Mouse (Mus musculus) granulocyte monocyte progenitor cell, adult 5-6 weeks (primary cell): ENCODE results near the gene Gm28845. TPM values are rescaled to one million over a fixed set of nuclear protein-coding genes. Genes with fewer than 3 reads are reported as not detected.

Experiments
- ATAC-seq: replicated peaks from 2 replicates; pipeline ENCODE4 v1.8.0; 2016; ENCODE audit warnings: mild to moderate bottlenecking, moderate TSS enrichment, inconsistent platforms; ENCODE audit not compliant: poor library complexity, severe bottlenecking
- total RNA-seq, 2 experiments: library from RNA; stranded (forward) in 1 of 2; stranded (reverse) in 1 of 2; fragments of 200-712, 200-1000 nt in 1 of 2; fragments of >200 nt in 1 of 2; fragmentation: Nextera tagmentation in 1 of 2; gene quantifications; 2 replicates each; pipeline ENCODE4 v1.2.3; 2014 to 2017

Gm28845 gene
- not detected in 2 replicates for total RNA-seq (2014; fragmentation: Nextera tagmentation)
- not detected in 2 replicates for total RNA-seq (2017)

GRCm38 (mm10) chr1:65119438-65119837 is at the start of gene Gm28845:
TSS of gene Gm28845 (minus strand) at chr1:65119558.
- peak; percentile 65 for ATAC-seq

DNA sequence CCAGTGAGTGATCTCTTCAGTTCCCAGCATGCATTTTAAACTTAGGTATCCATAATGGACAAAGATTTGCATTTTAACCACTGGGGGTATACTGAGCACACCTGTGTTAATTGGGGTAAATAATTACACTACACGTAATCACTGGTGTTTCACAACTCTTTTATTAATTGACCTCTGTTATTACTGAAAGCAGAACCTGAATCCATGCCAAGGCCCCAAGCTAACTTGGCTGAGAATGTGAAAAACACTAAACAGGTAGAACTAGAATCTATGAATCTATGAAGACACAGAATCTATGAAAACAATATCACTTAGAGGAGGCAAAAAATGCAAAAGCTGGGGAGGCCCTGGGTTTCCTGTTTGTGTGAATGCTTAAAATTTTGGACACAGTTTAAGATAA is 48.1 kb upstream of the Gm28845 start:
- ATAC-seq = no peak

DNA sequence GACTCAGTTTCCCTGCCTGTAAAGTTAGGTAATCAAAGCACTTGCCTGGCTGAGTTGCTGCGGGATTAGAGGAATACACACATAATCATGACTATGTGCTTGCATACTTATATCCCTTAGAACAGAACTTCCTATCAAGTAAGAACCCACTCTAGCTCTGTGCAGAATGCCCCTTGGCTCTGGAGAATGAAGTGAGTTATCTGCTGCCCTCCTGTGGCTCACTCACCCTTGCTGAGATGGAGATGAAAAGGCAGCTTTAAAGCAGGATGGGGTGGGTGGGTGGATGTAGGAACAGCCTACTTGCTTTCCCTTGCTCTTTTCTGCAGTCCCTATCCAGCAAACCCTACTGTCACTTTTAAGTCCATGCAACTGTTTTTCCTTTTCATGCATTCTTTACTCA is 42.9 kb upstream of the Gm28845 start:
- ATAC-seq = peak; percentile 30; the same call in 1 of the 2 replicates

- ATAC-seq = no peak
These were observed 36.8 kb upstream of the Gm28845 start for GRCm38 (mm10) chr1:65156111-65156510.

DNA sequence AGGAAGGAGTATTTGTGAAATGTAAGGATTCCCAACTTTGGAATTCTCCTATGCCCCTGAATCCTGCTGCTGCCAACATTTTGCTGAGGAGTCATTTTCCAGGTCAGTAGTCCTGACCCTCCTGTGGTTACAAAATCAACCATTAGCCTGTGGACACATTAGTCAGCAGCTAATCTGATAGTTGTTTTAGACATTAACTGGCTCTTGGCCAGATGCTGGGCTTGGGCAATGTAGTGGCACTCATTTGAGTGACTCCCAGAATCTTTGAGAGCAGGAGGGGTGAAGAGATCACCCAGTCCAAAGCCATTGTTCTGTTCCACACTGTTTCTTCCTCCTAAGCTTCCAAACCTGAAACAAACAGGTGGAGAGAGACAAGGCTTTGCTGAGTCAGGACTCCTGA is 35.5 kb upstream of the Gm28845 start:
- ATAC-seq = no peak

DNA sequence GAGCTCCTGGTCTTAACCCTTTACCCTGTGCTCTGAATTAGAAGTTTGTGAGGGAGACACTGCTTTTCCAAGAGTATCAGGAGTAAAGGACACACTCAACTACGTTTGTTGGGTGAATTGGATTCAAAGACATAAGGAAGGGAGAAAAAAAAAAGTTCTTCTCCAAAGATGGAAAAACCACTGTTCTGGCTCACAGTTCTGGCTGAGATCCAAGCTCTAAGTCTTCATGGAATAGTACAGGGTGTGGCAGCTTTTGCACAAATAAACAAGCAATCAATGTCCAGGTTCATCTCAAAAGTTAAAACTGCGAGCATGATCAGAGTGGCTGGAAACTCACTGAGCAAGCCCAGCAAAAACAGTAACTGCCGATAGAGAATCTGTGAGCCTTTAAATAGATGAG is 28.6 kb upstream of the Gm28845 start:
- ATAC-seq = no peak

GRCm38 (mm10) chr1:65147326-65147725 is 28.0 kb upstream of the Gm28845 start:
- no peak for ATAC-seq

GRCm38 (mm10) chr1:65146601-65147000 is 27.2 kb upstream of the Gm28845 start:
- no peak for ATAC-seq

DNA sequence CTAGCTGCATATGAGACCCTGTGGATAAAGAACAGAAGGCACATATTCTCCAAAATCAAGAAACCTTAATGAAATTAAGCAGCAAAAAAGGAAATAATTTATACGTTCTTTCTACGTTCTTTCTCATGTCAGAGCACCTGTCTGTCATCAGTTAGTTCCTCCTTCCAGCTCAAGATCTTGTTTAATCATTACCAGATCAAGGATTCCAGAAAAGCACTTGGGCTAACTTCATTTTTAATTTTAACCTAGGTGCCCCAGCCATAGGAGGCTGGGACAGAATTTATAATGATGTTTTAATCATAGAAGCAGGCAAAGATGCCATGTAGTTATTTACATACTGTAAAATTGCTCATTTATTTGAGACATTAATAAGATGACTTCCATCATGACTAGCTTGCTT is 25.4 kb upstream of the Gm28845 start:
- ATAC-seq = no peak

DNA sequence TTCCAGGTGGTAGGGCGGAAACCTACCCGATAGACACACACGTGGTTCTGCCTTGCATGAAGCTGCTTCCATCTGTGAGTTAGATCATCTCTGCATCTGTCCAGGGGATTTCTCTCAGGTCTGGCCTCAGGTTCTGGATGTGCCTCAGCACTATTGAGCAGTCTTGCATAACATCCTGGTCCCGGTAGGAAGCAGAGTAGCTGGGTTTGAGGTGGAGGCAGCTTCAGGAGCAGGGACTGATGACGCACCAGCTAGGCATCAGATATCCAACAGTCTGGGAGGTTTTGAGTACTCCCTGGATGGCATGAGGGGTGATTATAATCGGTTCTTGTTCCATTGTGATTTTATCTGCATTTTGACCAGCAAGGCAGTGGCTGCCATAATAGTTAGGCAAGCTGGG is 18.2 kb upstream of the Gm28845 start:
- ATAC-seq = no peak

DNA sequence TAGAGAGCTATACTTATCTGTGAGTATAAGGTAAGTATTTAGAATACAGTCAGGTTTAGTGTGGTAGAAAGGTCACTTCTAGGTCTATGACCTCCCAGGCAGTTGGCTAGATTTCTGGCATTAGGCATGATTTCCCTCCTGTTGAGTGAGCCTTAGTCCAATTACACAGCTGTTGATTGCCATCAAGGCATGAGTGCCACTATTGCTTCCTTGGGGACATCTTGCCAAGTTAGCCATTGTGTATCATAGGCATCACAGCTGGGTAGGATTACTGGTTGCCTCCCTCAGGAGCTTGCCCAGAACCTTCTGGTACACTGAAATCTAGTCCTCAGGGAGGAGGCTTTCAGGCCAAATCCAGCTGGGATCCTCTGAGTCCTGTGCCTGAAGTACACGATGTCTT is 13.5 kb upstream of the Gm28845 start:
- no peak for ATAC-seq

DNA sequence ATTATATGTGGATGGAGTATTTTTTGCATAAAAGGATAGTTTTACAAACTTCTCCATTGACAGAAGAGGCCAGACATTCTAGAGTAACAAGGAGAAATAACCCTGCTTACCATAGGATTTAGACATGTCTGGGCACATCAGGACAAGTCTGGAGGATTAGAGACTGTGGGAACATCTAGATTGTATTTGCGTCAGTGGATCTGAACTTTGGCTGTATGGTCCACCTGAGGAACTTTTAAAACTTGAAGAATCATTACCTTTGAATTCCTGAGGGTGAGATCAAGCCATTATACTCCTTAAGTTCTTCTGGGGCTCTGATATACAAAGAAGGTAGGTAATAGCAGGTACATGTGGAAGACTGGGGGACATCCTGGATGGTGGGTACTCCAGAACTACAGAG is 12.3 kb upstream of the Gm28845 start:
- no peak for ATAC-seq

DNA sequence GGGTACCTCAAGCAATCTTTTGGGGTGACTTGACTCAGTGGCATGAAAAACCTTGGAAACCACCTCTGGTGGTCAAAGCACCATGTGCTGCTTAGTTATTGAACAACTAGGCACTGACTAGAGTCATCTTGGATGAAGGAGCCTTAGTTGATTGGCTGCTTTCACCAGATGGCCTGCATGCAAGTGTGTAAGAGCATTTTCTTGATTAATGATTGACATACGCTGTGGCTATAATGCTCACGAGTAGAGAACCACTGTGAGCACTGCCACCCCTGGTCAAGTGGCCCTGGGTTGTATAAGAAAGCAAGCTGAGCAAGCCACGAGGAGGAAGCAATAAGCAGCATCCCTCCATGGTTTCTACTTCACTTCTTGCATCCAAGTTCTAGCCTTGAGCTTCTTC is 10.9 kb upstream of the Gm28845 start:
- ATAC-seq = no peak

GRCm38 (mm10) chr1:65129634-65130180 is 10.3 kb upstream of the Gm28845 start:
- no peak for ATAC-seq

GRCm38 (mm10) chr1:65122574-65123372 is 3.4 kb upstream of the Gm28845 start, which contains the start of gene D630023F18Rik:
TSS of gene D630023F18Rik (minus strand) at chr1:65123214.
- ATAC-seq = no peak

DNA sequence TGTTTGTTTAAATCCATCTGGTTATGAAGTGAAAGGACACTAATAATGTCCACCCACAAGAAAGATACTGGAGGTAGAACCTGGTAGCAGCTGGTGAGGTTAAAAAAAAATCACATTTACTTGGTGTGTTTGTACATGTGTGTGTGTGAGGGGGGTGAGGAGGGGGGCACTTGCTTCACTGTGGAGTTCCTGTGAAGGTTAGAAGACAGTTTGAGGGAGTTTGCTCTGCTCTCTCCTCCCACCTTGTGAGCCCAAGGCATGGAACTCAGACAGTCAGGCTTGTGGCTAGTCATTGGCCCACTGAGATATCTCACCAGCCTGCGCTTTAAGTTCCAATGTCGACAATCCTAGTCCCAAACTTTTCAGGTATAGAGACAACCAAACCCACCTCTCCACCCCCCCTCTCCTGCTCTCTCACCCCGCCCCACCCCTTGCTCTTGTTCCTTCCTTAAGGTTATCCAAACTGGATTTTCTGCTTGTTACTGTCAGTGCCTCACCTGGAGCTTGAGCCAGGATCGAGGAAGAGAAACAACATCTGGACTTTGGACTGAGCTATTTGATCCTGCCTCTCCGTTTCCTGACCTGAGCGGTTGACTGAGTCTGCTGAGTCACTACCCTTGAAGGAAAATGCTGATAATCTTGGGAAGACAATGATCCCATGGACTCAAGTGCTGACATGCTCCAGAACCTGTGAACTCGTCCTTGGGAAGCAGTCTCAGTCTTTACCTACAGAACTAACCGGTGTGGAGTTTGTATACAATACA is 1.0 kb downstream of the Gm28845 start:
- ATAC-seq = no peak

- ATAC-seq = peak; percentile 79
These were observed 5.7 kb downstream of the Gm28845 start for GRCm38 (mm10) chr1:65113536-65114172.

DNA sequence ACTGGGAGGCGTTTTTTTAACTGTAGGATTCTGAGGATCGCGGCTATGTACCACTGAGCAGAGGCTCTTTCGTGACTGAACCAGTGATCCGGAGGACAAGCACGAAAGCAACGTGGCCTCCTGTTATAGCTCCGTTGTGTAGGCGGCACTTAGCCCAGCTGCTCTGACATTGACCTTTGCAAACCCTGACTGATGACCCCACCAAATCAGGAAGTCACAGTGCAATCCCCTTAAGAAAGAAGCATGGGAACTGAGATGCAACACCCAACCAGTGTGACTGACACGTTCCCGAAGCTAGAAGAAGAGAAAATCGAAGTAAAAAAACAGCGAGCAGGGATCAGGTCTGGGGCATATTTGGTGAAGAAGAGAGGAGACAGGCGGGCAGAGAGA is 6.6 kb downstream of the Gm28845 start:
- peak; percentile 56 for ATAC-seq

DNA sequence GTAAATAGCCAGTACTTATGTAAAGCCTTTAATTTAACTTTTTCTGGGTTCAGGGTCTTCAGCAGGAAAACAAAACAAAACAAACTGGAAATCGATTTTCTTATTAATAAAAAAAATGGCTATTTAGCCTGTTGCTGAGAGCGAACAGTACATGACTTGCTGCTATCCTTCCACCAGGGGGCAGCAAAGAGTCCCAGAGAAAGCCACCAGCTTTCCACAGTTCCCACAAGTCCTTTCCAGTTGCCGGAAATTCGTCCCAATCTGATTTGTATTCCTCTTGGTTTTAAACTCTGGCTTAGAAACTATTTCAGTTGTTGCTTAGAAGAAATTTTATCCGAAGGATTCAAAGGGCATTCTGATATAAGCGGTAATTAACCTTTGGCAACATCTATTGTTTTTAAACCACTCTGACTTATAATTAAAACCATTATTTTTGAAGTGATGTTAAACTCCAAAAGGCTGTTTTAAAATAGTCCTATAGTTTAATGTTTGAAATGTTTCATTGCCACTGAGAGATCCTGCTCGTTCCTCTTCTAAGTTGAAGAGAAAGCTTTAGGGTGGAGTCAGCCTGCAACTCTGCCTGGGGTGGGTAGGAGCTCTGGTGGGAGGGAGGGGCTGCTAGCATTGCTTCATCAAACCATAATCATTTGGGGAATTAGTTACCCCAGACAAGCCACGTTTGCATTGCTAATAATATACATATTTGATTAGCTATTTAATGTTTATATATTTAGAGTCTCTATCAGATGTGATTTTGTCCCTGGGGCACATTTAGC is 7.1 kb downstream of the Gm28845 start:
- ATAC-seq = peak; percentile 45
